Mouse (Mus musculus) gastrocnemius, postnatal 25 days (tissue): Measurements from ENCODE around the gene Gm40460. TPM values are rescaled to one million over a fixed set of nuclear protein-coding genes. Genes with fewer than 3 reads are reported as not detected.

ENCODE experiments used
- total RNA-seq, 2 experiments: library from RNA; stranded (reverse); gene quantifications; 1 replicate in 1 of 2; 2 replicates in 1 of 2; pipeline ENCODE4 v1.2.3; 2021

The Gm40460 gene
- total RNA-seq, 2 experiments from 2014 or later: not detected

Other genes with a start within 250 kb of the Gm40460 start
- 10 to 100 TPM; 37.8 to 42.9 TPM for gene Mob2, start 180.0 kb downstream of the Gm40460 start, total RNA-seq
- 10 to 100 TPM; 16.8 to 46.3 TPM for gene Dusp8, start 145.2 kb downstream of the Gm40460 start, total RNA-seq
- gene Gm45618, start 120.3 kb downstream of the Gm40460 start, total RNA-seq: not detected
- gene Gm39115, start 105.0 kb downstream of the Gm40460 start, total RNA-seq: not detected
- gene Gm45337, start 96.5 kb downstream of the Gm40460 start, total RNA-seq: not detected
- gene Gm29735, start 84.0 kb downstream of the Gm40460 start, total RNA-seq: not detected
- not detected for gene Gm4553, start 75.3 kb downstream of the Gm40460 start, total RNA-seq
- gene Krtap5-2, start 65.1 kb downstream of the Gm40460 start, total RNA-seq: not detected
- not detected for gene Gm10153, start 50.7 kb downstream of the Gm40460 start, total RNA-seq
- gene Krtap5-3, start 39.7 kb downstream of the Gm40460 start, total RNA-seq: not detected
- not detected for gene Gm7579, start 29.2 kb downstream of the Gm40460 start, total RNA-seq
- gene Krtap5-5, start 11.1 kb downstream of the Gm40460 start, total RNA-seq: not detected
- not detected for gene Gm2431, start 17.3 kb upstream of the Gm40460 start, total RNA-seq
- not detected for gene Gm4559, start 33.3 kb upstream of the Gm40460 start, total RNA-seq
- not detected for gene Krtap5-1, start 56.0 kb upstream of the Gm40460 start, total RNA-seq
- gene Krtap5-4, start 62.5 kb upstream of the Gm40460 start, total RNA-seq: not detected
- 1 to 10 TPM; 3.3 to 4.2 TPM for gene Ifitm10, start 132.7 kb upstream of the Gm40460 start, total RNA-seq
- gene Gm49369, start 141.6 kb upstream of the Gm40460 start, total RNA-seq: 1 to 10 TPM; 4.0 to 5.6 TPM
- gene Ctsd, start 147.0 kb upstream of the Gm40460 start, total RNA-seq: 100 to 1,000 TPM; 317 to 434 TPM
- gene Syt8, start 193.8 kb upstream of the Gm40460 start, total RNA-seq: not detected
- gene Tnni2, start 200.7 kb upstream of the Gm40460 start, total RNA-seq: over 10,000 TPM; 16,193 to 17,938 TPM
- 10 to 100 TPM; 43.2 to 60.3 TPM for gene Lsp1, start 219.7 kb upstream of the Gm40460 start, total RNA-seq